ENCODE assay signal across 8 mouse cellular contexts in the genomic region with DNA sequence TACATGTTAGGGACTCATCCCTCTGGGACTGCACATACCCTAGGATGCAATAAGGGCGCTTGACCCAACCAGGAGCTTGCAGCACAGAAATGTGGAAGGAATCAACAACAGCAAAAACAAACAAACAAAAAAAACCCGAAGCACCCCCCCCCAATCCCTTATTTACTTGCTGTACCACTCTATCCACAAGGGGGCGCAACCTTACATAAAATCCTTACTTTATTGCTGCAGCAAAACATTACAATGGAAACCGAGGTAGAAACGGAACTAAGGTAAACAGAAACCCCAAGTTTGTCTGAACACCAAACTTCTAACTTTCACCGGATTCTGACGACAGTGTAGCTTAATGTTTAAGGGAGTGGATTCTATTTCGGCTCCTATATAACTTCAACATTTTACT.
DNase-seq lines count a peak whose midpoint lies in the region; ATAC-seq and TF ChIP-seq lines count a peak whose summit lies in the region.

No protein-coding gene starts in this region.

- H3K4me1 ChIP-seq in hindbrain, postnatal 0 days (ENCODE audit: insufficient read depth, low read length): no peaks in the 10 kb centered on the region
- no peaks in the 10 kb centered on the region for H3K4me1 ChIP-seq in hindbrain, embryonic 12.5 days
- no peaks in the 10 kb centered on the region for H3K4me1 ChIP-seq in hindbrain, embryonic 10.5 days (replicated peaks)

- TF ChIP-seq CTCF in hindbrain, postnatal 0 days (IDR thresholded peaks at IDR 0.05; ENCODE audit: low read depth): peak; percentile 61

- 0 out of 2 replicates have a peak overlapping the region, but pooled peaks have one; percentile 16 for H3K4me2 ChIP-seq in hindbrain, postnatal 0 days (ENCODE audit: low read depth, low read length)
- no peak overlapping the region for H3K4me2 ChIP-seq in hindbrain, embryonic 12.5 days (replicated peaks)

- no peaks in the 10 kb centered on the region for H3K9me3 ChIP-seq in hindbrain, postnatal 0 days (ENCODE audit: low read length)
- no peaks in the 10 kb centered on the region for H3K9me3 ChIP-seq in hindbrain, embryonic 12.5 days (replicated peaks)
- no peaks in the 10 kb centered on the region for H3K9me3 ChIP-seq in hindbrain, embryonic 10.5 days

- no peak overlapping the region for H3K27ac ChIP-seq in hindbrain, postnatal 0 days
- no peak overlapping the region for H3K27ac ChIP-seq in hindbrain, embryonic 12.5 days
- no peak overlapping the region for H3K27ac ChIP-seq in hindbrain, embryonic 10.5 days

- no peaks in the 10 kb centered on the region for H3K27me3 ChIP-seq in hindbrain, postnatal 0 days (ENCODE audit: insufficient read depth, low read length)
- no peaks in the 10 kb centered on the region for H3K27me3 ChIP-seq in hindbrain, embryonic 12.5 days
- no peaks in the 10 kb centered on the region for H3K27me3 ChIP-seq in hindbrain, embryonic 10.5 days (ENCODE audit: insufficient read depth, poor library complexity, severe bottlenecking)

- no peak for ATAC-seq in hindbrain, postnatal 0 days
- ATAC-seq in hindbrain, embryonic 12.5 days (ENCODE audit: low FRiP score): no peak

- H3K4me3 ChIP-seq in hindbrain, postnatal 0 days (ENCODE audit: low read length): no peak overlapping the region
- no peak overlapping the region for H3K4me3 ChIP-seq in hindbrain, embryonic 12.5 days
- H3K4me3 ChIP-seq in hindbrain, embryonic 10.5 days: no peak overlapping the region

- H3K36me3 ChIP-seq in hindbrain, postnatal 0 days (ENCODE audit: insufficient read depth, low read length): no peaks in the 10 kb centered on the region
- H3K36me3 ChIP-seq in hindbrain, embryonic 12.5 days: no peaks in the 10 kb centered on the region
- no peaks in the 10 kb centered on the region for H3K36me3 ChIP-seq in hindbrain, embryonic 10.5 days

- intact Hi-C loops in heart, postnatal 10 days (cut with DNase I): loop anchor here (5.0 kb wide), 3 partner anchors 570 to 1170 kb away; no protein-coding TSS in a partner anchor

- peak; percentile 65 for DNase-seq in hindbrain, postnatal 0 days (ENCODE audit: low spot score)
- DNase-seq in right cerebral cortex, postnatal 4 days: peak; percentile 44
- DNase-seq in right cerebral cortex, adult 18-20 months: no peak
- peak; percentile 9 for DNase-seq in adrenal gland, postnatal 25 days
- peak; percentile 19 to 25 for DNase-seq in heart, postnatal 10 days
- peak; percentile 6 for DNase-seq in retina, postnatal 7 days (ENCODE audit: low read depth, low spot score)
- DNase-seq in hindbrain, embryonic 10.5 days (ENCODE audit: low spot score): no peak

- WGBS in hindbrain, postnatal 0 days: 32% methylated on average over 8 of the region's 8 CpGs
- 28% methylated on average over 8 of the region's 8 CpGs for WGBS in hindbrain, embryonic 12.5 days
- WGBS in hindbrain, embryonic 10.5 days: 24% methylated on average over 8 of the region's 8 CpGs

- H3K9ac ChIP-seq in hindbrain, postnatal 0 days (replicated peaks; ENCODE audit: low read length): no peak overlapping the region
- H3K9ac ChIP-seq in hindbrain, embryonic 12.5 days: no peak overlapping the region

Comparison
In these comparisons a context has a peak if more than half of its experiments do, and no peak if none do; other contexts are left out.
1. DNase-seq: peak in hindbrain, postnatal 0 days (single experiment), right cerebral cortex, postnatal 4 days (single experiment), adrenal gland, postnatal 25 days (single experiment), heart, postnatal 10 days (2 of 2) and retina, postnatal 7 days (single experiment); none in right cerebral cortex, adult 18-20 months (single experiment) and hindbrain, embryonic 10.5 days (single experiment).